Mouse (Mus musculus) liver, adult 2 months (tissue): ENCODE data around the gene Hmcn2. TPM values are rescaled to one million over a fixed set of nuclear protein-coding genes. Genes with fewer than 3 reads are reported as not detected.

Experiments
- DNase-seq: peaks from one replicate; pipeline ENCODE4 v3.0.0-alpha.2; 2011; ENCODE audit warnings: low read depth, low spot score; ENCODE audit errors: extremely low read depth
- H3K27ac ChIP-seq: fragments of 200-500 bp; replicated peaks from 2 replicates; pipeline ENCODE4 v1.5.1; 2012; ENCODE audit warnings: low read depth, mild to moderate bottlenecking, control low read depth, inconsistent platforms, low read length; ENCODE audit not compliant: insufficient read depth
- H3K27me3 ChIP-seq: fragments of 200-500 bp; 2 replicates; pipeline ENCODE4 v1.6.1; 2012; ENCODE audit warnings: mild to moderate bottlenecking, moderate library complexity, low read length, inconsistent platforms; ENCODE audit not compliant: control insufficient read depth, insufficient read depth
- H3K36me3 ChIP-seq: fragments of 200-500 bp; 2 replicates; pipeline ENCODE4 v1.6.1; 2012; ENCODE audit warnings: low read length, inconsistent platforms; ENCODE audit not compliant: control insufficient read depth, insufficient read depth
- H3K4me1 ChIP-seq: fragments of 200-500 bp; 2 replicates; pipeline ENCODE4 v1.6.1; 2011; ENCODE audit warnings: low read length; ENCODE audit not compliant: control insufficient read depth, insufficient read depth
- H3K4me3 ChIP-seq: fragments of 200-500 bp; 2 replicates; pipeline ENCODE4 v1.5.1; 2011; ENCODE audit warnings: low read depth, mild to moderate bottlenecking, control low read depth, low read length, moderate library complexity; ENCODE audit not compliant: insufficient read depth
- H3K79me2 ChIP-seq: fragments of 200-500 bp; 2 replicates; pipeline ENCODE4 v1.6.1; 2012; ENCODE audit warnings: inconsistent platforms, mild to moderate bottlenecking, low read length, moderate library complexity; ENCODE audit not compliant: control insufficient read depth, insufficient read depth
- H3K9ac ChIP-seq: fragments of 200-500 bp; 2 replicates; pipeline ENCODE4 v1.6.1; 2012; ENCODE audit warnings: low read depth, mild to moderate bottlenecking, control low read depth, inconsistent platforms, low read length
- CTCF ChIP-seq: fragments of 200-500 bp; IDR thresholded peaks from 2 replicates; pipeline ENCODE4 v1.5.1; 2011; ENCODE audit warnings: low read depth, low read length, control low read depth
- POLR2A ChIP-seq: fragments of 200-500 bp; IDR thresholded peaks from 2 replicates; pipeline ENCODE4 v1.6.1; 2011; ENCODE audit warnings: low read length, control low read depth; ENCODE audit not compliant: insufficient read depth; ENCODE audit errors: extremely low read depth
- WGBS: fragments of 180-500 bp; shearing (Covaris S2); methylation state at CpG from one replicate; pipeline ENCODE4 v1.1.7; 2018; 5-methylcytosine and 5-hydroxymethylcytosine counted together
- polyA plus RNA-seq: library from polyadenylated mRNA; depleted of rRNA; stranded (reverse); fragments of >200 nt; gene quantifications from 2 replicates; pipeline ENCODE4 v1.2.3, GENCODE M21; 2012
- total RNA-seq: library from RNA; depleted of rRNA; stranded (reverse); fragments of >200 nt; gene quantifications from 2 replicates; pipeline ENCODE4 v1.2.3, GENCODE M21; 2014

The Hmcn2 gene
- total and polyA plus RNA-seq, 2 experiments = 0.46 to 1.8 TPM

- no peaks in the 10 kb centered on the region for H3K36me3 ChIP-seq
- H3K9ac ChIP-seq = no peak overlapping the region
- no peak overlapping the region for H3K4me3 ChIP-seq
- no peak for TF ChIP-seq POLR2A
- peak; percentile 62 for TF ChIP-seq CTCF
- H3K27me3 ChIP-seq = no peaks in the 10 kb centered on the region
- no peak for DNase-seq
- WGBS = 40% methylated on average over 4 of the region's 4 CpGs
- H3K79me2 ChIP-seq = no peaks in the 10 kb centered on the region
- no peak overlapping the region for H3K27ac ChIP-seq
- H3K4me1 ChIP-seq = no peaks in the 10 kb centered on the region
Measured at GRCm38 (mm10) chr2:31305684-31306083, 8.5 kb upstream of the Hmcn2 start.

GRCm38 (mm10) chr2:31308257-31308656, 6.0 kb upstream of the Hmcn2 start:
- Histone ChIP-seq H3K27me3 (0 out of 2 replicates have a peak, but pooled peaks cover under 1% of the 10 kb centered on the region), H3K9ac (no peak overlapping the region), H3K4me3 (no peak overlapping the region), H3K4me1 (no peaks in the 10 kb centered on the region), H3K36me3 (no peaks in the 10 kb centered on the region), H3K27ac (no peak overlapping the region), H3K79me2 (no peaks in the 10 kb centered on the region)
- no peak for DNase-seq
- TF ChIP-seq POLR2A (no peak), CTCF (no peak)
- WGBS = 65% methylated on average over 4 of the region's 4 CpGs

GRCm38 (mm10) chr2:31309549-31309948, 4.7 kb upstream of the Hmcn2 start:
- Histone ChIP-seq H3K27ac (no peak overlapping the region), H3K4me1 (no peaks in the 10 kb centered on the region), H3K4me3 (no peak overlapping the region), H3K27me3 (peaks cover 5% of the 10 kb centered on the region), H3K36me3 (no peaks in the 10 kb centered on the region), H3K79me2 (no peaks in the 10 kb centered on the region), H3K9ac (no peak overlapping the region)
- 62% methylated on average over 15 of the region's 15 CpGs for whole genome bisulfite sequencing
- TF ChIP-seq POLR2A (no peak), CTCF (no peak)
- DNase-seq = no peak

- Histone ChIP-seq H3K4me1 (no peaks in the 10 kb centered on the region), H3K27ac (no peak overlapping the region), H3K27me3 (peaks cover 6% of the 10 kb centered on the region), H3K36me3 (no peaks in the 10 kb centered on the region), H3K4me3 (no peak overlapping the region), H3K9ac (no peak overlapping the region), H3K79me2 (no peaks in the 10 kb centered on the region)
- TF ChIP-seq CTCF = no peak
- no peak for TF ChIP-seq POLR2A
- 22% methylated on average over 2 of the region's 2 CpGs for WGBS
- no peak for DNase-seq
Measured at GRCm38 (mm10) chr2:31318162-31318561, 3.9 kb downstream of the Hmcn2 start.

GRCm38 (mm10) chr2:31319200-31319599, 5.0 kb downstream of the Hmcn2 start:
- TF ChIP-seq CTCF (no peak), POLR2A (no peak)
- no peaks in the 10 kb centered on the region for H3K36me3 ChIP-seq
- no peak overlapping the region for H3K4me3 ChIP-seq
- H3K79me2 ChIP-seq = no peaks in the 10 kb centered on the region
- peaks cover 4% of the 10 kb centered on the region; the same call in 1 of the 2 replicates for H3K27me3 ChIP-seq
- no peak for DNase-seq
- no peak overlapping the region for H3K27ac ChIP-seq
- H3K9ac ChIP-seq = no peak overlapping the region
- WGBS = 57% methylated on average over 2 of the region's 2 CpGs
- no peaks in the 10 kb centered on the region for H3K4me1 ChIP-seq

- TF ChIP-seq CTCF = no peak
- no peak overlapping the region for H3K4me3 ChIP-seq
- no peaks in the 10 kb centered on the region for H3K27me3 ChIP-seq
- H3K4me1 ChIP-seq = no peaks in the 10 kb centered on the region
- no peak overlapping the region for H3K27ac ChIP-seq
- no peaks in the 10 kb centered on the region for H3K36me3 ChIP-seq
- 44% methylated on average over 10 of the region's 10 CpGs for WGBS
- no peak for DNase-seq
- no peaks in the 10 kb centered on the region for H3K79me2 ChIP-seq
- H3K9ac ChIP-seq = no peak overlapping the region
Measured at GRCm38 (mm10) chr2:31327186-31327585, 13.0 kb downstream of the Hmcn2 start.
